8 mouse cellular contexts compared by ENCODE assay signal in genomic region chr2:29764831-29765230, GRCm38 (mm10). TPM values are rescaled to one million over a fixed set of nuclear protein-coding genes. Genes with fewer than 3 reads are reported as not detected.
DNase-seq lines count a peak whose midpoint lies in the region; ATAC-seq and TF ChIP-seq lines count a peak whose summit lies in the region.

No protein-coding gene starts in this region.

- H3K4me3 ChIP-seq in liver, postnatal 0 days (ENCODE audit: low read depth, low read length): no peak overlapping the region

- H3K27me3 ChIP-seq in liver, postnatal 0 days (ENCODE audit: insufficient read depth, low read length): no peaks in the 10 kb centered on the region

- H3K27ac ChIP-seq in liver, postnatal 0 days (ENCODE audit: low read depth): no peak overlapping the region

- ATAC-seq in liver, postnatal 0 days: peak; percentile 73; the same call in 1 of the 2 replicates
- peak; percentile 85 for ATAC-seq in neutrophil, adult 5-6 weeks (ENCODE audit: extremely low read depth, insufficient number of reproducible peaks, low FRiP score, poor library complexity, severe bottlenecking)

- H3K4me1 ChIP-seq in liver, postnatal 0 days (ENCODE audit: insufficient read depth): no peaks in the 10 kb centered on the region

- TF ChIP-seq CTCF in liver, postnatal 0 days (IDR thresholded peaks at IDR 0.05; ENCODE audit: low read depth): peak; percentile 98

- no peaks in the 10 kb centered on the region for H3K9me3 ChIP-seq in liver, postnatal 0 days (ENCODE audit: low read length)

- TF ChIP-seq EP300 in liver, postnatal 0 days (IDR thresholded peaks at IDR 0.05; ENCODE audit: low read depth): no peak

- intact Hi-C loops in gastrocnemius, postnatal 14 days (cut with DNase I; ENCODE audit: low total_unique reads): loop anchor here (5.0 kb wide), 1 partner anchor 52 kb away; no protein-coding TSS in a partner anchor

- 4% methylated on average over 1 of the region's 1 CpGs for WGBS in liver, postnatal 0 days (ENCODE audit: insufficient replicate concordance)

- H3K36me3 ChIP-seq in liver, postnatal 0 days (replicated peaks; ENCODE audit: insufficient read depth, low read length): no peaks in the 10 kb centered on the region

- H3K4me2 ChIP-seq in liver, postnatal 0 days (ENCODE audit: low read depth, low read length): no peak overlapping the region

- DNase-seq in B cell, adult 2 months: peak; percentile 79 to 80
- DNase-seq in NIH3T3 (ENCODE audit: low read depth): peak; percentile 86
- DNase-seq in cerebellum, postnatal 14 days: peak; percentile 81 to 87
- peak; percentile 63 for DNase-seq in gastrocnemius, postnatal 14 days
- DNase-seq in kidney, postnatal 10 days: peak; percentile 84
- DNase-seq in liver, postnatal 0 days: peak; percentile 82
- DNase-seq in thymus, postnatal 25 days: peak; percentile 58

- no peak overlapping the region for H3K9ac ChIP-seq in liver, postnatal 0 days (replicated peaks)

RNA-seq across cellular contexts. Expression of gene Gm13547, which starts 5.7 kb away (rescaled TPM):
- total RNA-seq in gastrocnemius, postnatal 14 days (2021): not detected
- not detected in 2 replicates for polyA plus RNA-seq in liver, postnatal 0 days (2015; fragmentation: Nextera tagmentation; extraction: Ambion mirVana)
- 0.74 and 1.5 TPM in 2 replicates for total RNA-seq in neutrophil, adult 5-6 weeks (2017)

RNA-seq across cellular contexts. Expression of gene Gm13420, which starts 13.3 kb away (rescaled TPM):
- not detected for total RNA-seq in gastrocnemius, postnatal 14 days (2021)
- 0.13 and 0.19 TPM in 2 replicates for polyA plus RNA-seq in liver, postnatal 0 days (2015; fragmentation: Nextera tagmentation; extraction: Ambion mirVana)
- total RNA-seq in neutrophil, adult 5-6 weeks (2017): not detected in 2 replicates

RNA-seq across cellular contexts. Expression of gene Coq4, which starts 22.5 kb away (rescaled TPM):
- total RNA-seq in gastrocnemius, postnatal 14 days (2021): 10 to 100 TPM in 1 of 2 experiments, 1 to 10 TPM in 1; 6.7 to 10.7 TPM
- 6.1 and 7.2 TPM in 2 replicates for polyA plus RNA-seq in liver, postnatal 0 days (2015; fragmentation: Nextera tagmentation; extraction: Ambion mirVana)
- 5.5 and 11.9 TPM in 2 replicates for total RNA-seq in neutrophil, adult 5-6 weeks (2017)

RNA-seq across cellular contexts. Expression of gene Trub2, which starts 23.5 kb away (rescaled TPM):
- total RNA-seq in gastrocnemius, postnatal 14 days (2021): 10 to 100 TPM; 28.0 to 28.3 TPM
- 7.1 and 7.9 TPM in 2 replicates for polyA plus RNA-seq in liver, postnatal 0 days (2015; fragmentation: Nextera tagmentation; extraction: Ambion mirVana)
- 37.3 and 37.5 TPM in 2 replicates for total RNA-seq in neutrophil, adult 5-6 weeks (2017)

RNA-seq across cellular contexts. Expression of gene Slc27a4, which starts 37.6 kb away (rescaled TPM):
- total RNA-seq in gastrocnemius, postnatal 14 days (2021): 10 to 100 TPM in 1 of 2 experiments, 1 to 10 TPM in 1; 8.6 to 10.1 TPM
- polyA plus RNA-seq in liver, postnatal 0 days (2015; fragmentation: Nextera tagmentation; extraction: Ambion mirVana): 4.6 and 5.1 TPM in 2 replicates
- 26.2 and 27.9 TPM in 2 replicates for total RNA-seq in neutrophil, adult 5-6 weeks (2017)
